Mouse (Mus musculus): ENCODE measurements around the gene Dmwd.

Dmwd gene

GRCm38 (mm10) chr7:19096421-19096976 is 20.5 kb downstream of the Dmwd start:
- DNase-seq = no peak

GRCm38 (mm10) chr7:19097217-19097616 is 21.2 kb downstream of the Dmwd start:
- no peak for DNase-seq

- DNase-seq = no peak
These were observed 21.8 kb downstream of the Dmwd start for GRCm38 (mm10) chr7:19097863-19098262.

GRCm38 (mm10) chr7:19098811-19099210 is 22.8 kb downstream of the Dmwd start:
- no peak for DNase-seq

GRCm38 (mm10) chr7:19100290-19100689 is 24.3 kb downstream of the Dmwd start:
- no peak for DNase-seq

- no peak for DNase-seq
These were observed 27.7 kb downstream of the Dmwd start for GRCm38 (mm10) chr7:19103741-19104140.

GRCm38 (mm10) chr7:19104486-19104885 is 28.5 kb downstream of the Dmwd start:
- no peak for DNase-seq

- no peak for DNase-seq
These were observed 31.4 kb downstream of the Dmwd start for GRCm38 (mm10) chr7:19107436-19107835.

GRCm38 (mm10) chr7:19109565-19109964 is 33.5 kb downstream of the Dmwd start:
- no peak for DNase-seq

- DNase-seq = peak; percentile 48
These were observed 42.2 kb downstream of the Dmwd start, which contains the start of gene Gm4969 for GRCm38 (mm10) chr7:19118028-19118771. Gene Gm4969 (minus strand): TSS chr7:19118368.

- no peak for DNase-seq
These were observed 43.1 kb downstream of the Dmwd start for GRCm38 (mm10) chr7:19119083-19119482.

- peak; percentile 92 for DNase-seq
These were observed 43.8 kb downstream of the Dmwd start, which contains the start of gene Fbxo46 for GRCm38 (mm10) chr7:19119631-19120429. Gene Fbxo46 (plus strand): TSS chr7:19119859.

- no peak for DNase-seq
These were observed 45.7 kb downstream of the Dmwd start for GRCm38 (mm10) chr7:19121686-19122085.

GRCm38 (mm10) chr7:19124713-19125112 is 48.7 kb downstream of the Dmwd start:
- DNase-seq = no peak

- no peak for DNase-seq
These were observed 51.7 kb downstream of the Dmwd start for GRCm38 (mm10) chr7:19127744-19128143.

GRCm38 (mm10) chr7:19129396-19129795 is 53.4 kb downstream of the Dmwd start:
- no peak for DNase-seq

- peak; percentile 15 for DNase-seq
These were observed 54.6 kb downstream of the Dmwd start for GRCm38 (mm10) chr7:19130657-19131056.

- peak; percentile 92 for DNase-seq
These were observed 55.4 kb downstream of the Dmwd start for GRCm38 (mm10) chr7:19131324-19131848.

Measured in thymus, postnatal 25 days (tissue).